Mouse (Mus musculus): Measurements from ENCODE around the gene Morn4. TPM values are rescaled to one million over a fixed set of nuclear protein-coding genes. Genes with fewer than 3 reads are reported as not detected.

Gene Morn4
- polyA plus RNA-seq, 1 experiment from 2014 or later, result 15.6 TPM

DNA sequence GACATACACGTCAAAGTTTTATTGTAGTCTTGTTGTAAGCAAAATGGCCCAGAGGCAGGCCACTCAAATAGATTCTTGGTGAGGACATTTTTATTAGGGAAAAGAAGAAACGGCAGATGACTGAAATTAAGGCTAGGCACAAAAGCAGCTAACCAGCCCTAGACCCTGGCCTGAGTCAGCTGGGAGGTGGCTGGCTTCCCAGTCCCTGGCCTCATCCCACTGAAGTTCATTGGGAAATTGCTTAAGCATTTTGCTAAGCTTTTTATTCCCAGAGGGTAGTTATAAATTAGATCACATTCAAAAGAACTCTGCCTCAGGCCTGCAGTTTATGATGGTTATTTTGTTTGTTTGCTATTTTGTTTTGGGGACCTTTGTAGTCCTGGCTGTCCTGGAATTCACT, 30.3 kb downstream of the Morn4 start:
- Histone ChIP-seq H3K4me2 (ENCODE audit: low read length) (no peak overlapping the region), H3K4me3 (ENCODE audit: control insufficient read depth in 1 of 2, insufficient read depth in 1 of 2, low read depth in 1 of 2, low read length in 2 of 2) (no peak overlapping the region), H3K27ac (replicated peaks in 1 of 2; ENCODE audit: control insufficient read depth in 1 of 2, insufficient read depth in 1 of 2, low read depth in 2 of 2, low read length in 2 of 2) (no peak overlapping the region), H3K4me1 (ENCODE audit: control insufficient read depth in 2 of 2, insufficient read depth in 2 of 2, low read length in 2 of 2) (peaks cover 0 to 2% of the 10 kb centered on the region in 2 experiments; a peak in 1 of 4 replicates), H3K36me3 (ENCODE audit: control insufficient read depth, insufficient read depth, low read length) (no peaks in the 10 kb centered on the region), H3K9me3 (ENCODE audit: control insufficient read depth, low read length) (no peaks in the 10 kb centered on the region), H3K27me3 (ENCODE audit: control insufficient read depth, insufficient read depth, low read length) (no peaks in the 10 kb centered on the region), H3K9ac (ENCODE audit: low read length) (no peak overlapping the region)
- no peak for ATAC-seq (ENCODE audit: insufficient number of reproducible peaks, insufficient read depth, low FRiP score, low read depth)
- 77% methylated on average over 2 of the region's 2 CpGs for WGBS

GRCm38 (mm10) chr19:42054255-42054654, 31.9 kb downstream of the Morn4 start:
- H3K27ac ChIP-seq (replicated peaks in 1 of 2; ENCODE audit: control insufficient read depth in 1 of 2, insufficient read depth in 1 of 2, low read depth in 2 of 2, low read length in 2 of 2), result no peak overlapping the region
- no peaks in the 10 kb centered on the region for H3K36me3 ChIP-seq (ENCODE audit: control insufficient read depth, insufficient read depth, low read length)
- H3K9ac ChIP-seq (ENCODE audit: low read length), result no peak overlapping the region
- no peaks in the 10 kb centered on the region for H3K9me3 ChIP-seq (ENCODE audit: control insufficient read depth, low read length)
- no peak overlapping the region for H3K4me3 ChIP-seq (ENCODE audit: control insufficient read depth in 1 of 2, insufficient read depth in 1 of 2, low read depth in 1 of 2, low read length in 2 of 2)
- H3K4me1 ChIP-seq (ENCODE audit: control insufficient read depth in 2 of 2, insufficient read depth in 2 of 2, low read length in 2 of 2), result peaks cover 0 to 2% of the 10 kb centered on the region in 2 experiments; a peak in 1 of 4 replicates
- H3K27me3 ChIP-seq (ENCODE audit: control insufficient read depth, insufficient read depth, low read length), result no peaks in the 10 kb centered on the region
- WGBS, result 57% methylated on average over 6 of the region's 6 CpGs
- ATAC-seq (ENCODE audit: insufficient number of reproducible peaks, insufficient read depth, low FRiP score, low read depth), result no peak
- no peak overlapping the region for H3K4me2 ChIP-seq (ENCODE audit: low read length)

DNA sequence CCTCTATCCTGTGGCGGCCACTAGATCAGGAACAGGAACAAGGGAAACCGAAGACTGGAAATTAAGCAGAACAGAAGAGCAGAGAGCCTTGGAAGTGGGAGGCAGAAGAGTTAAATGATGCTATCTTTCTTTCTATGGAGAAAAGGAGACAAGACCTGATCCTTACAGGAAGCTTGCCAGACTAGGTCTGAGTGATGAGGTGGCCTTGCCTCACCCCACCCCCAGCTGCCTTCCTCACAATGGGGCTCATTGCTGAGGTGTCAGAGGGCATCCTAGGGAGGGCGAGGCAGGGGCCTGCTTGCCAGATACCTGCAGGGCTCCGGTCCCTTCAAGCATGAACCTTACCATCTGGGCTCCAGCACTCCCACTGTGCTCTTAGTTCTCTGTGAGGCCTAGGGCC, 34.2 kb downstream of the Morn4 start, which contains the start of gene 4933411K16Rik:
Gene 4933411K16Rik (plus strand): TSS at position 301 of the 400 bp plus-strand sequence.
- Histone ChIP-seq H3K9ac (ENCODE audit: low read length) (no peak within 1 kb of the TSS), H3K4me2 (ENCODE audit: low read length) (no peak within 1 kb of the TSS), H3K27me3 (ENCODE audit: control insufficient read depth, insufficient read depth, low read length) (no peaks in the 10 kb centered on the region), H3K4me1 (ENCODE audit: control insufficient read depth in 2 of 2, insufficient read depth in 2 of 2, low read length in 2 of 2) (peaks cover 0 to 2% of the 10 kb centered on the region in 2 experiments; a peak in 1 of 4 replicates), H3K36me3 (ENCODE audit: control insufficient read depth, insufficient read depth, low read length) (no peaks in the 10 kb centered on the region), H3K27ac (replicated peaks in 1 of 2; ENCODE audit: control insufficient read depth in 1 of 2, insufficient read depth in 1 of 2, low read depth in 2 of 2, low read length in 2 of 2) (no peak within 1 kb of the TSS), H3K4me3 (ENCODE audit: control insufficient read depth in 1 of 2, insufficient read depth in 1 of 2, low read depth in 1 of 2, low read length in 2 of 2) (no peak within 1 kb of the TSS), H3K9me3 (ENCODE audit: control insufficient read depth, low read length) (no peaks in the 10 kb centered on the region)
- ATAC-seq (ENCODE audit: insufficient number of reproducible peaks, insufficient read depth, low FRiP score, low read depth), result no peak
- WGBS, result 66% methylated on average over 4 of the region's 4 CpGs

DNA sequence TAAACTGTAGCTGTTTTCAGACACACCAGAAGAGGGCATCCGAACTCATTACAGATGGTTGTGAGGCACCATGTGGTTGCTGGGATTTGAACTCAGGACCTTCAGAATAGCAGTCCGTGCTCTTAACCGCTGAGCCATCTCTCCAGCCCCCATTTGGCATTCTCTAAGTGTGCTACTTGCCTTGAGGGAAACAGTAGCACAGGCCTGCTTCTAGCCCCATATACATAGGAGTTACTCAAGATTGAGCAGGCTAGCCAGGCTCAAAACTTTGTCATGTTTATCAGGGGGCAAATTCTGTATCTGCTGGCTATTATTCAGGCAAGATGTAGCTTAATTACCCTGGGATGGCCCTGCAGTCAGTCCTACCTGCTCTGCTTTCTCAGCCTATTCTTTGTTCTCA, 34.8 kb downstream of the Morn4 start:
- no peak overlapping the region for H3K9ac ChIP-seq (ENCODE audit: low read length)
- no peak overlapping the region for H3K4me2 ChIP-seq (ENCODE audit: low read length)
- H3K27ac ChIP-seq (replicated peaks in 1 of 2; ENCODE audit: control insufficient read depth in 1 of 2, insufficient read depth in 1 of 2, low read depth in 2 of 2, low read length in 2 of 2), result no peak overlapping the region
- WGBS, result 88% methylated on average over 3 of the region's 3 CpGs
- H3K36me3 ChIP-seq (ENCODE audit: control insufficient read depth, insufficient read depth, low read length), result no peaks in the 10 kb centered on the region
- no peaks in the 10 kb centered on the region for H3K27me3 ChIP-seq (ENCODE audit: control insufficient read depth, insufficient read depth, low read length)
- H3K4me3 ChIP-seq (ENCODE audit: control insufficient read depth in 1 of 2, insufficient read depth in 1 of 2, low read depth in 1 of 2, low read length in 2 of 2), result no peak overlapping the region
- H3K4me1 ChIP-seq (ENCODE audit: control insufficient read depth in 2 of 2, insufficient read depth in 2 of 2, low read length in 2 of 2), result peaks cover 0 to 2% of the 10 kb centered on the region in 2 experiments; a peak in 1 of 4 replicates
- no peaks in the 10 kb centered on the region for H3K9me3 ChIP-seq (ENCODE audit: control insufficient read depth, low read length)
- ATAC-seq (ENCODE audit: insufficient number of reproducible peaks, insufficient read depth, low FRiP score, low read depth), result no peak

DNA sequence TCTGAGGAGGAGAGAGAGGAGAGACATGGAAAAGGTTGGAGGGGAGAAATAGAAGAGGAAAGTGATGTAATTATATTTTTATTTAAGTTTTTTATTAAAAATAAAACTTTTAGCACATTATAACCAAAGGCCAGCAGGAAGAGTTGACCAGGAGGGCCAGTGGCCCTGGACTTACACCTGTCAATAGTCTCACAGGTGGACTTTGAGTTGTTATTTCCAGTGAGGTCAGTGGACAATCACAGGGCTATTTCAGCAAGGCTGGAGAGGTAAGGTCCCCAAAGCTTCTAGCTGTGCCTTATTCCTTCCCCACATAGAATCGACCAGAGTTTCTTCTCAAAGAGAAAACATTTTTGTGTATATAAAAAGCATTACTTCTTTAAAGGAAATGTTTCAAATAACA, 35.9 kb downstream of the Morn4 start:
- Histone ChIP-seq H3K4me2 (ENCODE audit: low read length) (no peak overlapping the region), H3K9ac (ENCODE audit: low read length) (no peak overlapping the region), H3K27ac (replicated peaks in 1 of 2; ENCODE audit: control insufficient read depth in 1 of 2, insufficient read depth in 1 of 2, low read depth in 2 of 2, low read length in 2 of 2) (no peak overlapping the region), H3K27me3 (ENCODE audit: control insufficient read depth, insufficient read depth, low read length) (no peaks in the 10 kb centered on the region), H3K4me1 (ENCODE audit: control insufficient read depth in 2 of 2, insufficient read depth in 2 of 2, low read length in 2 of 2) (peaks cover 2 to 8% of the 10 kb centered on the region in 2 experiments; a peak in 2 of 4 replicates), H3K4me3 (ENCODE audit: control insufficient read depth in 1 of 2, insufficient read depth in 1 of 2, low read depth in 1 of 2, low read length in 2 of 2) (no peak overlapping the region), H3K36me3 (ENCODE audit: control insufficient read depth, insufficient read depth, low read length) (no peaks in the 10 kb centered on the region), H3K9me3 (ENCODE audit: control insufficient read depth, low read length) (no peaks in the 10 kb centered on the region)
- 73% methylated on average over 1 of the region's 1 CpGs for WGBS
- ATAC-seq (ENCODE audit: insufficient number of reproducible peaks, insufficient read depth, low FRiP score, low read depth), result no peak

- ATAC-seq (ENCODE audit: insufficient number of reproducible peaks, insufficient read depth, low FRiP score, low read depth), result peak; percentile 78
- Histone ChIP-seq H3K4me2 (ENCODE audit: low read length) (peak within 1 kb of the TSS; percentile 72), H3K27ac (replicated peaks in 1 of 2; ENCODE audit: control insufficient read depth in 1 of 2, insufficient read depth in 1 of 2, low read depth in 2 of 2, low read length in 2 of 2) (no peak within 1 kb of the TSS), H3K36me3 (ENCODE audit: control insufficient read depth, insufficient read depth, low read length) (no peaks in the 10 kb centered on the region), H3K9ac (ENCODE audit: low read length) (peak within 1 kb of the TSS; percentile 64), H3K4me1 (ENCODE audit: control insufficient read depth in 2 of 2, insufficient read depth in 2 of 2, low read length in 2 of 2) (peaks cover 0 to 8% of the 10 kb centered on the region in 2 experiments; a peak in 2 of 4 replicates), H3K9me3 (ENCODE audit: control insufficient read depth, low read length) (no peaks in the 10 kb centered on the region), H3K27me3 (ENCODE audit: control insufficient read depth, insufficient read depth, low read length) (no peaks in the 10 kb centered on the region), H3K4me3 (ENCODE audit: control insufficient read depth in 1 of 2, insufficient read depth in 1 of 2, low read depth in 1 of 2, low read length in 2 of 2) (peak within 1 kb of the TSS; percentile 37 to 45)
- WGBS, result 21% methylated on average over 23 of the region's 23 CpGs
Measured at GRCm38 (mm10) chr19:42045269-42046102, 40.7 kb downstream of the Morn4 start, which contains the start of gene Hoga1. TSS of gene Hoga1 (plus strand) at chr19:42045610.

DNA sequence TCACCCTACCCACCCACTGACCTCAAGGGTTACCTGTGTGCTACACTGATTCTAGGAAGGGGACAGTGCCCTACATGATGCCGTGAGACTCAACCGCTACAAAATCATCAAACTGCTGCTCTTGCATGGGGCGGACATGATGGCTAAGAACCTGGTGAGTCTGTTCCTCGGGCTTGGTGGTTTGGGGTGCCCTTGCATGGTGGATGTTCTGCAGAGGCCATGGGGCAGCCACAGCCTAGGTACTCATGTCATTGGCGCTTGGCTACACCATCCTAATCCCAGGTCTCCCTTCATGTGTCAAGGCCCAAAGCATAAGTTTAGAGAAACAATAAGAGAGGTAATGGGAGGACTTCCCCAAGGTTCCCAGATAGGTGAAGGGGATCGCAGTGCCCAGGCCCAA, 42.2 kb downstream of the Morn4 start:
- Histone ChIP-seq H3K4me1 (ENCODE audit: control insufficient read depth in 2 of 2, insufficient read depth in 2 of 2, low read length in 2 of 2) (peaks cover 0 to 8% of the 10 kb centered on the region in 2 experiments; a peak in 2 of 4 replicates), H3K9ac (ENCODE audit: low read length) (no peak overlapping the region), H3K27me3 (ENCODE audit: control insufficient read depth, insufficient read depth, low read length) (peaks cover 2% of the 10 kb centered on the region; the same call in 1 of the 2 replicates), H3K36me3 (ENCODE audit: control insufficient read depth, insufficient read depth, low read length) (no peaks in the 10 kb centered on the region), H3K4me3 (ENCODE audit: control insufficient read depth in 1 of 2, insufficient read depth in 1 of 2, low read depth in 1 of 2, low read length in 2 of 2) (no peak overlapping the region), H3K4me2 (ENCODE audit: low read length) (no peak overlapping the region), H3K9me3 (ENCODE audit: control insufficient read depth, low read length) (no peaks in the 10 kb centered on the region), H3K27ac (replicated peaks in 1 of 2; ENCODE audit: control insufficient read depth in 1 of 2, insufficient read depth in 1 of 2, low read depth in 2 of 2, low read length in 2 of 2) (no peak overlapping the region)
- WGBS, result 98% methylated on average over 6 of the region's 6 CpGs
- no peak for ATAC-seq (ENCODE audit: insufficient number of reproducible peaks, insufficient read depth, low FRiP score, low read depth)
